Mouse (Mus musculus) small intestine, adult 2 months (tissue): Measurements from ENCODE around the gene Plxnc1.

Source experiments
- CTCF ChIP-seq: fragments of 200-500 bp; IDR thresholded peaks from 2 replicates; pipeline ENCODE4 v1.5.1; 2012; ENCODE audit warnings: low read depth, mild to moderate bottlenecking, control low read depth, inconsistent platforms, low read length, moderate library complexity, mixed read lengths; ENCODE audit not compliant: insufficient replicate concordance, insufficient read length; ENCODE audit errors: extremely low read depth
- POLR2A ChIP-seq: fragments of 200-500 bp; IDR thresholded peaks from 2 replicates; pipeline ENCODE4 v1.6.1; 2012; ENCODE audit warnings: low read depth, mild to moderate bottlenecking, control low read depth, inconsistent platforms, low read length, moderate library complexity

DNA sequence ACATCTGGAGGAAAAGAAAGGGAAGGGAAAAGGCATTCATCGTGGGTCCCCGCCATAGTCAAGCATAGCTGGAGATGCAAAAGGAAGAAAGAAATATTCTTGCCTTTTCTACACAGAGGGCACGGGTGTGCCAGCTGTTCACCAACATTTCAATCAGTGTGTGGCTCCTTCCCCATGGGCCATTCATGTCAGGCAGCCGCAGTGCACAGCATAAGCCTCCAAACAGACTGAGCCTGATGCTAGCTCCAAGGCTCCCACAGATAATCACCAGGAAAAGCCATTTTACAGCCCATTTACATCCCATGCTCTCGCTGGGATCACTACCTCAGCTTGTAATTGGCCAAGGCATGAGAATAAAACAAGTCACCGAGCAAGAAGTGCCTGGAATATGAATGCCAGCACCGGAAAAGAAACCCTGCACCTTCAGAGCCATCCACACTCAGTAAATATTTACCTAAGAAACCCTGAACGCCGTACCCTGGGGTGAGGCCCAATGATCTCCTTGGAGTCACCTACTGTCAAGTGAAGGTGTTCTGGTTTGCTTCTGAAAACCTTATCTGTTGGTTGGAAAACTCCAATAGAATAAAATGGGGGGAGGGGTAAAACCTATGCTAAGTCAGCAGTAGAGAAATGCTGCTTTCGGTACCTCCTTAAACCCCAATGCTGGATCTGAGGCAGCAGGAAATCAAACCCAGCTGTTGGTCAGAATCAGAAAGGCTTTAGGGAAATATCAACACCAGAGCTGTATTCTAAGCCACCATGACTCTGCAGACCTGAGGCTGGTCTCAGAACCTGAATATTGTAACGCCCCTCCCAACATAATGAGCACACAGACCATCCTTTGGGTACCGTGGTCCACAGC, 77.4 kb downstream of the Plxnc1 start:
- TF ChIP-seq CTCF (no peak), POLR2A (no peak)
